In the genomic region with DNA sequence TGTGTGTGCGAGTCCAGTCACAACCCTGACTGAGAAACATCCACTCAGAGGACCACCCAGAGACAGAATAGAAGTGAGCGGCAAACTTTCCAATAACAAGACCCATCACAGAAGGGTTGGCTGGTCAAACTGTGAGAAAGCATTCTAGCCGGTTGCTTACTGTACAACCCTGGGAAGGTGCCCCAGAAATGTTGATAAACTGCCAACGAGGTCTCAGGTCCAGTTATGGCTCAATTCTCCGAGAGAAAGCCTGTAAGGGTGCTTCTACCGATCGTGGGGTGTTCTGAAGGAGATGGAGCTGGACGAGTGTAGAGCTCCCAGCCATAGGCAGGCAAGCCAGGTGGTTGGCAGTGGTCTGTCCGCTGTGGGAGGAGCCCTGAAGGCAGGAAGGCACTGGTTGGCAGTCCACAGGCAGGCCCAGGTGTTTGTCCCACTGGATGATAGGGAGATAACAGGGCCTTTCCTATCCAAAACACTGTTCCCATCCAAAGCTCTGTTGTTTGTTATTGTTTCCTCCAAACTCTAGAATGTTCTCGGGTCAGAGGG, we compare ENCODE assay signal across 13 mouse cellular contexts.
DNase-seq lines count a peak whose midpoint lies in the region; ATAC-seq and TF ChIP-seq lines count a peak whose summit lies in the region.
"Had no signal": no experiment of that assay in that cellular context is flagged by ENCODE, and none has a peak within 500 bp of the region (broad histone marks: within the 10 kb centered on the region; RNA-seq: fewer than 3 reads in every experiment).

No protein-coding gene starts in this region.

- H3K4me2 ChIP-seq in lung, postnatal 0 days (replicated peaks; ENCODE audit: low read depth, low read length) = no peak overlapping the region
- H3K4me2 ChIP-seq: embryonic facial prominence, embryonic 12.5 days had no signal

- no peak for ATAC-seq in lung, postnatal 0 days

- H3K36me3 ChIP-seq in kidney, adult 2 months (ENCODE audit: control insufficient read depth, insufficient read depth, low read length) = no peaks in the 10 kb centered on the region
- no peaks in the 10 kb centered on the region for H3K36me3 ChIP-seq in lung, postnatal 0 days (ENCODE audit: insufficient read depth, low read length)
- H3K36me3 ChIP-seq: embryonic facial prominence, embryonic 12.5 days had no signal

- no peak for TF ChIP-seq POLR2A in kidney, adult 2 months (IDR thresholded peaks at IDR 0.05; ENCODE audit: low read depth, low read length)

- no peaks in the 10 kb centered on the region for H3K9me3 ChIP-seq in lung, postnatal 0 days (ENCODE audit: low read length)
- H3K9me3 ChIP-seq: embryonic facial prominence, embryonic 12.5 days had no signal

- peak overlapping the region; percentile 84 for H3K27ac ChIP-seq in gastrocnemius, adult 2 months
- peak overlapping the region; percentile 92 for H3K27ac ChIP-seq in kidney, adult 2 months (ENCODE audit: insufficient read depth, low read depth, low read length)
- peak overlapping the region; percentile 34; the same call in 1 of the 2 replicates for H3K27ac ChIP-seq in lung, postnatal 0 days (ENCODE audit: low read length)
- H3K27ac ChIP-seq: embryonic facial prominence, embryonic 12.5 days; macrophage had no signal

- 0 out of 2 replicates have a peak, but pooled peaks cover 10% of the 10 kb centered on the region for H3K4me1 ChIP-seq in kidney, adult 2 months (ENCODE audit: control insufficient read depth, insufficient read depth, low read length)
- peaks cover 19% of the 10 kb centered on the region; the same call in 1 of the 2 replicates for H3K4me1 ChIP-seq in lung, postnatal 0 days (ENCODE audit: insufficient read depth, low read depth, low read length)

- no peak overlapping the region for H3K9ac ChIP-seq in lung, postnatal 0 days (replicated peaks; ENCODE audit: low read depth)
- H3K9ac ChIP-seq: embryonic facial prominence, embryonic 12.5 days had no signal

- intact Hi-C loops in gastrocnemius, adult 2 months (cut with DNase I) = no loop called here

- 58% methylated on average over 10 of the region's 10 CpGs for WGBS in kidney, adult 2 months
- 44% methylated on average over 10 of the region's 10 CpGs for WGBS in lung, postnatal 0 days

- no peak for TF ChIP-seq CTCF in gastrocnemius, adult 2 months (IDR thresholded peaks at IDR 0.05)
- no peak for TF ChIP-seq CTCF in kidney, adult 2 months (conservative IDR thresholded peaks at IDR 0.05; ENCODE audit: insufficient read depth, insufficient read length, low read depth, low read length)
- TF ChIP-seq CTCF in lung, postnatal 0 days (IDR thresholded peaks at IDR 0.05) = no peak

- TF ChIP-seq EP300 in lung, postnatal 0 days (IDR thresholded peaks at IDR 0.05) = no peak

- DNase-seq in gastrocnemius, adult 2 months = no peak
- no peak for DNase-seq in gastrocnemius, adult 18-20 months (ENCODE audit: low spot score)
- no peak for DNase-seq in kidney, adult 2 months
- no peak for DNase-seq in kidney, adult 8-10 months
- no peak for DNase-seq in lung, postnatal 0 days (ENCODE audit: low spot score)
- no peak for DNase-seq in lung, postnatal 10 days
- peak; percentile 13 to 27 for DNase-seq in kidney, postnatal 4 days
- DNase-seq in frontal cortex, postnatal 14 days (ENCODE audit: low spot score in 2 of 2) = no peak
- DNase-seq: cerebellum, adult 8-10 months; gastrocnemius, postnatal 10 days had no signal

- H3K27me3 ChIP-seq in kidney, adult 2 months (replicated peaks; ENCODE audit: control insufficient read depth, insufficient read depth, low read length) = no peaks in the 10 kb centered on the region
- no peaks in the 10 kb centered on the region for H3K27me3 ChIP-seq in lung, postnatal 0 days (replicated peaks; ENCODE audit: insufficient read depth, low read length)
- H3K27me3 ChIP-seq: embryonic facial prominence, embryonic 12.5 days had no signal

- H3K4me3 ChIP-seq in gastrocnemius, adult 2 months = no peak overlapping the region
- no peak overlapping the region for H3K4me3 ChIP-seq in kidney, adult 2 months (ENCODE audit: insufficient read depth, low read depth, low read length)
- H3K4me3 ChIP-seq in lung, postnatal 0 days (ENCODE audit: low read depth, low read length) = no peak overlapping the region
- H3K4me3 ChIP-seq: embryonic facial prominence, embryonic 12.5 days; myocyte had no signal

Comparison
In these comparisons a context has a peak if more than half of its experiments do, and no peak if none do; other contexts are left out.
1. DNase-seq: peak in kidney, postnatal 4 days (2 of 2); none in gastrocnemius, adult 2 months (single experiment), gastrocnemius, adult 18-20 months (single experiment), kidney, adult 2 months (single experiment), kidney, adult 8-10 months (0 of 2), lung, postnatal 0 days (single experiment), lung, postnatal 10 days (single experiment) and frontal cortex, postnatal 14 days (0 of 2).
2. H3K27ac ChIP-seq: peak in every context shown above with its lines; median percentile 92 in kidney, adult 2 months; 84 in gastrocnemius, adult 2 months; 34 in lung, postnatal 0 days.